Mouse (Mus musculus) E14TG2a.4 (cell line): ENCODE results near the gene Kyat3.
"Not testable (repeated sequence)": the region's sequence is repeated elsewhere in the genome, so short reads cannot be mapped to it uniquely, and the experiment has no call there.

Source experiments
- H3K27me3 ChIP-seq: 2 replicates; pipeline ENCODE4 v1.6.1; 2014; ENCODE audit warnings: low read length, control low read depth; ENCODE audit not compliant: insufficient read depth
- H3K36me3 ChIP-seq: 2 replicates; pipeline ENCODE4 v1.6.1; 2014; ENCODE audit warnings: low read length, control low read depth; ENCODE audit not compliant: insufficient read depth
- H3K4me1 ChIP-seq: replicated peaks from 2 replicates; pipeline ENCODE4 v1.6.1; 2014; ENCODE audit warnings: low read depth, low read length, control low read depth
- H3K4me3 ChIP-seq: replicated peaks from 2 replicates; pipeline ENCODE4 v1.5.1; 2014; ENCODE audit warnings: mild to moderate bottlenecking, low read length
- H3K9me3 ChIP-seq: 2 replicates; pipeline ENCODE4 v1.6.1; 2014; ENCODE audit warnings: low read length, control low read depth
- CTCF ChIP-seq: conservative IDR thresholded peaks from 2 replicates; pipeline ENCODE4 v1.5.1; 2014; ENCODE audit warnings: low read length
- NANOG ChIP-seq: IDR thresholded peaks from 2 replicates; pipeline ENCODE4 v1.6.1; 2014; ENCODE audit warnings: borderline replicate concordance, low read length, mixed read lengths
- POU5F1 ChIP-seq: IDR thresholded peaks from 2 replicates; pipeline ENCODE4 v1.6.1; 2014; ENCODE audit warnings: low read length, borderline replicate concordance

Kyat3 gene

DNA sequence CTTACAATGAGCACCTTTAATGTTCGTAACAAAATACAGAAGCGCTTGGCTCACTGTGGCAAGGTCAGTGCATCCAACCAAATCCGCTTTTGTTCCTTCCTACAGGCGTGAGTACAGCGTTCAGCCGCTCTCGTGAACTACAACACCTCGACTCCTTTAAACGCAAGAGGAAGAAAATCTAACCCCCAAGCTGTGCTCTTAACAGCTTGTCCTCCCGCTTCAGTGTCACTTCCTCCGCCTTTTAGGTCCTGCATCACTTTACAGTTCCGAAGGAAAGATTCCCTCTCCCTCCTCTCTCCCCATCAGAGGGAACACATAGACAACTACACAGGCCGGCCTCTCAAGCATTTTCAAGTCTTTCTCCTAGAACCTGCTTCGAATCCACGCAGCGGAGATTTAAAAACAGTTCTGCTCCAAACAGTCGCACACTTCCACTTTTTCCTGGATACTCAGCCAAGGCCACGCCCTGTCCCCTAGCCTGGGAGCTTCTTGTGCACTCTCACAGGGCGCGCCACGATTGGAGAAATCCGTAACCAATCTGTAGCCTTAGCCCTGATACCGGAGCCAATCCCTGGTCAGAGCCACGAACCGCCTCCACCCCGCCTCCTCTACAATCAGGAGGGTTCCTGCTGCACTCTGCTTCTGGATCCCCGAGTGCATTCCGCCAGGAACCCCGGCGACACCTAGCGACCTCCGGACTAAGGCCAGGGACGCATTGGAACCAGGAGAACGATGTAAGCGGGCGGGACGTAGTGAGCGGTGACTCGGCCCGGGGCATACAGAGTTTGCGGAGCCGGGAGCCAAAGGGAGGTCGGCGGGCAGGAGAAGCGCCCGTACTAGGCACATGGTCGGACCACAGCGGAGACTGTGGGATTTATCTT lies at the start of gene Kyat3:
Gene Kyat3 (plus strand): TSS at position 610 of the 881 bp plus-strand sequence.
- Histone ChIP-seq H3K36me3 (no peaks in the 10 kb centered on the region), H3K4me1 (peaks cover 42% of the 10 kb centered on the region), H3K9me3 (no peaks in the 10 kb centered on the region), H3K4me3 (peak within 1 kb of the TSS; percentile 82), H3K27me3 (peaks cover 25% of the 10 kb centered on the region)
- TF ChIP-seq NANOG (no peak), CTCF (no peak), POU5F1 (no peak)

DNA sequence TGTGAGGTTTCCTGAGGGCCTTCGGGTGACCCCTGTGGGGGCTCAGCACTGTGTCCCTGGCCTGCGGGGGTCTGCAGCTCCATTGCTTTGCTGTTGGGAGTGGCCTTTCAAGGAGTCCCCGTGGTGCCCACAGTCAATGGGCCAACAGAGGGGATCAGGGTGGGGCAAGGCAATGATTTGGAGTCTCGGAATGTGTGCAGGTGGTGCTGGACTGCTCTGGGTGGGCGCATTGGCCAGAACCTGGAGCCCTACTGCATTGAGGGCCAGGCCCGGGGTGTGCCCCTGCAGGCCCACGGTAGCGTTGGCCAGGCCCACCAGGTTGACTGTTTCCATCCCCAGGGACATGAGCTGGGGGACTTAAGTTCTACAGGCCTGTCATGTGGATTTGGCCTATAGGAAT lies 36.1 kb upstream of the Kyat3 start:
- H3K4me1 ChIP-seq, result no peaks in the 10 kb centered on the region
- H3K36me3 ChIP-seq, result no peaks in the 10 kb centered on the region
- no peaks in the 10 kb centered on the region for H3K27me3 ChIP-seq
- H3K4me3 ChIP-seq, result no peak overlapping the region
- H3K9me3 ChIP-seq, result peaks cover 24% of the 10 kb centered on the region
- TF ChIP-seq POU5F1, result no peak
- TF ChIP-seq CTCF, result no peak
- no peak for TF ChIP-seq NANOG

DNA sequence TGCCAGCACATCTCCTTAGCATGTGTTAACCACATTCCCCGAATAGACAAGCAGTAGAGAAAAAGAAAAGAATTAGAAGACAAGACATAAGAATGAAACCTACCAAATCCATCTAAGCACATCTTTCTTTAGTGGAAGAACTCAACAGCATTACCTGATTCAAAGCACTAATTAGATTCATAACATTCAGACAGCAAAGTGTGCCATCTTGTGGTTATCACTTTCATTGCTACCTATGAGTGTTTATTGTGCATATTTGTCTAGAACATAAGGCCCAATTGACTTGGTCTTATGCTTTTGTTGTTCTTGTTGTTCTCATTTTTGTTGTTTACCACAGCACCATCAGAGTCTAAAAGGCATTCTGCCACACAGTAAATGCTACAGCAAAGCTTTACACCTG lies 26.2 kb upstream of the Kyat3 start:
- Histone ChIP-seq H3K4me1 (no peaks in the 10 kb centered on the region), H3K9me3 (peaks cover 32% of the 10 kb centered on the region), H3K27me3 (no peaks in the 10 kb centered on the region), H3K36me3 (no peaks in the 10 kb centered on the region), H3K4me3 (no peak overlapping the region)
- no peak for TF ChIP-seq POU5F1
- 0 out of 2 replicates have a peak, but pooled peaks have one; percentile 11 for TF ChIP-seq CTCF

DNA sequence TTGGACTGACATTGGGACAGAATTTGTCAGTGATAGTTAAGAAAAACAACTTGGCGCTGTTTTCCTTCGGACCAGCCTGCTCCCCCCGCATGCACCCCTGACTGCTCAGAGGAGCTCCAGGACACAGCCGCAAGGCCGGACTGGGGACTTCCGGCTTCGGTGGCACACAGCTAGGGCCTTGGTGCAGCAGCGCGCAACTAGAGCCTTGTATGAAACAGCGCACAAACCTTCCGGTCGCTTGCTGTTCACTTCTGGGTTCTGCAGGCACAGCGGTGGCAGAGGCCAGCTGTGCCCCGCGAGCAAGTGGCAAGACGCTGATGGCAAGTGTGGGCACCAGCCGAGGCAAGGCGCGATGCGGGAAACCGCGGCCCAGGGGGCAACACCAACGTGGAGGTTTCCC lies 12.9 kb upstream of the Kyat3 start:
- Histone ChIP-seq H3K4me3 (peak overlapping the region; percentile 82), H3K36me3 (no peaks in the 10 kb centered on the region), H3K9me3 (peaks cover 34% of the 10 kb centered on the region), H3K4me1 (peaks cover 19% of the 10 kb centered on the region), H3K27me3 (no peaks in the 10 kb centered on the region)
- no peak for TF ChIP-seq CTCF
- TF ChIP-seq NANOG, result no peak
- TF ChIP-seq POU5F1, result no peak

DNA sequence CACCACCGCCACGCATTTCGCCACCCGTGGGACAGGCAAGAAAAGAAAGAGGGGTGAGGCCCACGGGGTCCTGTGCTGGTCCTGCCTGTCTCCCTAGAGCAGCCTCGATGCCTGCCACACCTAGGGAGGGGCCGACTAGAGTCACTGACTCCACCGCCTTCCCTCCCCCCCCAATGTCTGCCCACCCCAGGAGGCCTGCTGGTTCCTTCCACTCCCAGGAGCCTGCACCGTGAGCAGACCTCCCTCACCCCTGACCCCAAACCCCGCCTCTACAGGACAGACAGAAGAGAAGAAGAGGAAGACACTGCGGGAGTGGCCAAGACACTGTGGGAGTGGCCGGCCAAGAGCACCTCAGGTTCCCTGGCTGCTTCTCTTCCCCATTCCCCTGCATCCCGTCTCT lies 12.5 kb upstream of the Kyat3 start:
- TF ChIP-seq NANOG (no peak), POU5F1 (no peak), CTCF (no peak)
- H3K36me3 ChIP-seq, result peaks cover 2% of the 10 kb centered on the region; the same call in 1 of the 2 replicates
- no peaks in the 10 kb centered on the region for H3K27me3 ChIP-seq
- H3K4me1 ChIP-seq, result peaks cover 19% of the 10 kb centered on the region
- H3K4me3 ChIP-seq, result peak overlapping the region; percentile 82
- peaks cover 37% of the 10 kb centered on the region for H3K9me3 ChIP-seq

DNA sequence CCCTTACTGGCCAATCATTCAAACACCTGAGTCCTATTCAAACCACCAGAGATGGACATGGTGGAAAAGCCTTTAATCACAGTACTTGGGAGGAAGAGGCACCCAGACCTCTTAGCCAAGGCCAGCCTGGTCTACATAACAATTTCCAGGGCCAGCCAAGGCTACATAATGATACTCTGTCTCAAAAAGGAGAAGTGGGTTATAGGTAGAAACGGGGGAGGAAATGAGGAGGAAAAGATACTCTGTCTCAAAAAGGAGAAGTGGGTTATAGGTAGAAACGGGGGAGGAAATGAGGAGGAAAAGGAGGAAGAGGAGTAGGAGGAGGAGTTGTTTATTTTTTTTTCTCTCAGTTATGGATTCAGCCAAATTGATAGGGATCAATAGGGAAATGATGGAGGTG lies 4.3 kb upstream of the Kyat3 start:
- Histone ChIP-seq H3K36me3 (peaks cover 6% of the 10 kb centered on the region; the same call in 1 of the 2 replicates), H3K9me3 (peaks cover 37% of the 10 kb centered on the region), H3K4me1 (peaks cover 30% of the 10 kb centered on the region), H3K4me3 (no peak overlapping the region), H3K27me3 (peaks cover 20% of the 10 kb centered on the region)
- TF ChIP-seq CTCF, result no peak
- TF ChIP-seq POU5F1, result no peak

DNA sequence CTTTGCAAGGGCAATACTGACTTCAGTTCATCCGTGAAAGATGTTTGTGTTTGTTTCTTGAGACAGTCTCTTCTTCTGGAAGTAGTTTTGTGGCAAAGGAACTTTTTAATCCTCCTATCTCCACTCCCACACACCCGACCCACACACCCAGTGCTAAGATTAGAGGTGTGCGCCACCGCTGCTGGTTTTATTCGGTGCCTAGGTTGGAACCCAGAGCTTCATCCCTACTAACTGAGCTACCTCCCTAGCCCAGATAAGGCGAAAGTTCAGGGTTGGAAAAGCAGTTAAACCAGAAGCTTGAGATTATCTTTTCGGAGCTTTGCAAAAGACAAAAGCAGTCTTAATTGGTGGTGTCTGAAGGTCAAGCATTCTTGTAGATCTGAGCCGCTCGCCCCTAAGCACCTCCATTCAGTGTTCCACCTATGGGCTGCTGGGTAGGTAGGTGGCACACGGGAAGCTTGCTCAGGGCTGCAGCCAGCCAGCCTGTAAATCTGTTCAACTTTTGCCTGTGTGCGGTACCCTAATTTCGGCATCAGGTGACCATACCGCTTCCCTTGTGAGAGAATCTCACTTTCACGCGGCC lies 647 bp downstream of the Kyat3 start:
- no peak for TF ChIP-seq CTCF
- no peak for TF ChIP-seq POU5F1
- TF ChIP-seq NANOG, result no peak
- Histone ChIP-seq H3K36me3 (no peaks in the 10 kb centered on the region), H3K27me3 (peaks cover 25% of the 10 kb centered on the region), H3K9me3 (no peaks in the 10 kb centered on the region), H3K4me3 (peak overlapping the region; percentile 82), H3K4me1 (peaks cover 50% of the 10 kb centered on the region)

DNA sequence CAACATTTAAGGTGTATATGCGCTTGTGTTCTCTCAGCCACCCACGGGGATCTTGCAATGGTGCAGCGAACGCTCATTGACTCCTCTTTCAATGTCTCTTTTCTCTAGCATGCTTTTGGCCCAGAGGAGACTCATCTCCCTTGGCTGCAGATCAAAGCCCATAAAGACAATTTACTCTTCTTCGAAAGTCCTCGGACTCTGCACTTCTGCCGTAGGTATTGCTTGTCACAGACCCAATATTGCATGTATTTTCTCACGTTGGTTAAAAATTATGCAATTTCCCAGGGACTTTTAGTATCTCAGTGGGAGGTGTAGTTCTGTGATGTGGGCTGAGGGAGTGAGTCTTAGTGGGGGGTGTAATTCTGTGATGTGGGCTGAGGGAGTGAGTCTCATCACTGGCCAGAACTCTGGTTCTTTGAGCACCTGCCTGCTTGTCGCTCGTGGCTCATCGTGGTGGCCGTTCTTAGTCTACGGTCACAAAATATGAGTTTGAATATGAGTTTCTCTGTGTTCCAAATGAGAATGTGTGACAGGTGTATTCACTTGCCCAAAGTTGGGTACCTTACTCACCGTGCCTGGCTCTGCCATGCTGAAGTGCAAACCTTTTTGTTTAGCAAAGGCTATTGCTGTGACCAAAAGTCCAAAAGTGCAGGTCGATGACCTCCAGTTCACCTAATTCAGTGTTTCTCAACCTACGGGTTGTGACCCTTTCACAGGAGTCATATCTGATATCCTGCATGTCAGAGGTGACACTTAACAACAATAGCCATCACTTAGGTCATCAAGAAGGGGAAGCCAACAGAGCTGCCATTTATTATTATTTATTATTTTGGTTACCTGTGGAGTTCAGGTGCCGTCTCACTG lies 6.0 kb downstream of the Kyat3 start:
- Histone ChIP-seq H3K4me3 (no peak overlapping the region), H3K9me3 (no peaks in the 10 kb centered on the region), H3K36me3 (peaks cover 8% of the 10 kb centered on the region; the same call in 1 of the 2 replicates), H3K27me3 (peaks cover 3% of the 10 kb centered on the region; the same call in 1 of the 2 replicates), H3K4me1 (peaks cover 47% of the 10 kb centered on the region)
- TF ChIP-seq POU5F1 (no peak), NANOG (no peak), CTCF (no peak)

DNA sequence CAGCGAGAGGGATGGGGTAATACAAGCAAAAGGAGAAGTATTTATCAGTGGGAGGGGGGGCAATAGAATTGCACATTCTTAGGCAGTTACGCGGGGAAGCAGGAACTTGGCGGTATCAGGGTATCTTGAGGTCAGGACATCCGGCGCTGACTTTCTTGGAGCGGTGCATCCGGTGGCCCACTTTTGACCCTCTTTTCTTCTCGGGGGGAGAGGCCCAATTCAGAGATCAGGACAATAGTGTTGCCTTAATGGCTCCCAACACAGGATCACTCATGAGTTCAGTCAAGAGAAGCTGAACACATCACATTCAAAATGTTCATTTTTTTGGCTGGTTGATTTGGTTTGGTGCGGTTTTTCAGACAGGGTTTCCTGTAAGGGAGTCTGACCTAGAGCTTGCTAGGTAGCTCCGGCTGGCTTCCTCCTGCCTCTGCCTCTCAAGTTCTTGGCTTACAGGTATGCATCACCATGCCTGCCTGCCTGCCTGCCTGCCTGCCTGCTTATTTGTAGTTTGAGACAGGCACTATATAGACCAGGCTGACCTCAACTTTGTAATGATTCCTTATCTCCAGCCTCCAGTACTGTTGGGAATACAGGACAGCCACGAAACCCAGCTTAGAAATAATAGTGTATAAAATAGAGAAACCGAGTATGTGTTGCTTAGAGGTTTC lies 7.5 kb downstream of the Kyat3 start:
- H3K9me3 ChIP-seq, H3K36me3 ChIP-seq, H3K27me3 ChIP-seq: not testable (repeated sequence)
- H3K4me3 ChIP-seq, result 0 out of 2 replicates have a peak overlapping the region, but pooled peaks have one; percentile 13
- peaks cover 40% of the 10 kb centered on the region for H3K4me1 ChIP-seq
